Mouse (Mus musculus): ENCODE data around the gene Rpl22. TPM values are rescaled to one million over a fixed set of nuclear protein-coding genes. Genes with fewer than 3 reads are reported as not detected.

The Rpl22 gene
- polyA plus RNA-seq, 2 experiments from 2014 or later = 1,059 to 1,071 TPM

GRCm38 (mm10) chr4:152338419-152339292 is 13.1 kb downstream of the Rpl22 start, which contains the start of gene Chd5:
Gene Chd5, plus strand, starts transcription at chr4:152338651.
- no peak for ATAC-seq

- ATAC-seq = no peak
Measured at GRCm38 (mm10) chr4:152339293-152339790, 13.8 kb downstream of the Rpl22 start.

GRCm38 (mm10) chr4:152340584-152341284 is 15.2 kb downstream of the Rpl22 start:
- no peak for ATAC-seq

- ATAC-seq = no peak
Measured at GRCm38 (mm10) chr4:152343296-152343695, 17.8 kb downstream of the Rpl22 start.

- no peak for ATAC-seq
Measured at GRCm38 (mm10) chr4:152344651-152345050, 19.1 kb downstream of the Rpl22 start.

GRCm38 (mm10) chr4:152345120-152345889 is 19.8 kb downstream of the Rpl22 start:
- ATAC-seq = no peak

- no peak for ATAC-seq
Measured at GRCm38 (mm10) chr4:152349837-152350381, 24.4 kb downstream of the Rpl22 start.

GRCm38 (mm10) chr4:152350722-152351421 is 25.3 kb downstream of the Rpl22 start:
- ATAC-seq = no peak

- no peak for ATAC-seq
Measured at GRCm38 (mm10) chr4:152351422-152352305, 26.1 kb downstream of the Rpl22 start.

GRCm38 (mm10) chr4:152353886-152354637 is 28.5 kb downstream of the Rpl22 start:
- ATAC-seq = no peak

GRCm38 (mm10) chr4:152355672-152356071 is 30.1 kb downstream of the Rpl22 start:
- ATAC-seq = no peak

GRCm38 (mm10) chr4:152359700-152360099 is 34.2 kb downstream of the Rpl22 start:
- no peak for ATAC-seq

- no peak for ATAC-seq
Measured at GRCm38 (mm10) chr4:152360855-152361254, 35.3 kb downstream of the Rpl22 start.

- peak; percentile 40 for ATAC-seq
Measured at GRCm38 (mm10) chr4:152362180-152362579, 36.6 kb downstream of the Rpl22 start.

- no peak for ATAC-seq
Measured at GRCm38 (mm10) chr4:152365228-152365627, 39.7 kb downstream of the Rpl22 start.

- ATAC-seq = no peak
Measured at GRCm38 (mm10) chr4:152382528-152383252, 57.1 kb downstream of the Rpl22 start.
